Mouse (Mus musculus): ENCODE data around the gene F2r. TPM values are rescaled to one million over a fixed set of nuclear protein-coding genes. Genes with fewer than 3 reads are reported as not detected.

Gene F2r
- polyA plus RNA-seq, 1 experiment from 2014 or later = 93.4 TPM

- no peak overlapping the region for H3K4me3 ChIP-seq
- WGBS = 70% methylated on average over 3 of the region's 3 CpGs
These were observed 18.4 kb downstream of the F2r start for GRCm38 (mm10) chr13:95599833-95600359.

GRCm38 (mm10) chr13:95598232-95598920 lies 19.9 kb downstream of the F2r start:
- DNase-seq (ENCODE audit: low spot score) = no peak
- Histone ChIP-seq H3K4me3 (no peak overlapping the region), H3K4me1 (replicated peaks) (peaks cover 12% of the 10 kb centered on the region; the same call in 1 of the 2 replicates), H3K36me3 (peaks cover 26% of the 10 kb centered on the region), H3K27me3 (ENCODE audit: insufficient read depth, poor library complexity, severe bottlenecking) (no peaks in the 10 kb centered on the region), H3K27ac (no peak overlapping the region), H3K9me3 (no peaks in the 10 kb centered on the region)
- WGBS = 88% methylated on average over 18 of the region's 18 CpGs

More at GRCm38 (mm10) chr13:95599833-95600359, 18.4 kb downstream of the F2r start:
- H3K27me3 ChIP-seq (ENCODE audit: insufficient read depth, poor library complexity, severe bottlenecking) = no peaks in the 10 kb centered on the region
- peaks cover 12% of the 10 kb centered on the region; the same call in 1 of the 2 replicates for H3K4me1 ChIP-seq (replicated peaks)
- peaks cover 41% of the 10 kb centered on the region for H3K36me3 ChIP-seq
- no peak overlapping the region for H3K27ac ChIP-seq
- no peak for DNase-seq (ENCODE audit: low spot score)
- H3K9me3 ChIP-seq = no peaks in the 10 kb centered on the region

- Histone ChIP-seq H3K27ac (no peak overlapping the region), H3K9me3 (no peaks in the 10 kb centered on the region), H3K4me1 (replicated peaks) (peaks cover 12% of the 10 kb centered on the region; the same call in 1 of the 2 replicates), H3K4me3 (no peak overlapping the region), H3K36me3 (peaks cover 18% of the 10 kb centered on the region), H3K27me3 (ENCODE audit: insufficient read depth, poor library complexity, severe bottlenecking) (no peaks in the 10 kb centered on the region)
- DNase-seq (ENCODE audit: low spot score) = no peak
- WGBS = 88% methylated on average over 10 of the region's 10 CpGs
These were observed 20.7 kb downstream of the F2r start for GRCm38 (mm10) chr13:95597578-95597977.

GRCm38 (mm10) chr13:95596689-95597088 lies 21.6 kb downstream of the F2r start:
- peaks cover 12% of the 10 kb centered on the region; the same call in 1 of the 2 replicates for H3K4me1 ChIP-seq (replicated peaks)
- H3K9me3 ChIP-seq = no peaks in the 10 kb centered on the region
- no peak overlapping the region for H3K27ac ChIP-seq
- DNase-seq (ENCODE audit: low spot score) = no peak
- H3K36me3 ChIP-seq = peaks cover 11% of the 10 kb centered on the region
- no peaks in the 10 kb centered on the region for H3K27me3 ChIP-seq (ENCODE audit: insufficient read depth, poor library complexity, severe bottlenecking)
- H3K4me3 ChIP-seq = no peak overlapping the region
- 82% methylated on average over 7 of the region's 7 CpGs for WGBS

GRCm38 (mm10) chr13:95595921-95596320 lies 22.4 kb downstream of the F2r start:
- peaks cover 10% of the 10 kb centered on the region; the same call in 1 of the 2 replicates for H3K4me1 ChIP-seq (replicated peaks)
- 73% methylated on average over 5 of the region's 5 CpGs for WGBS
- H3K27me3 ChIP-seq (ENCODE audit: insufficient read depth, poor library complexity, severe bottlenecking) = no peaks in the 10 kb centered on the region
- no peak for DNase-seq (ENCODE audit: low spot score)
- H3K4me3 ChIP-seq = no peak overlapping the region
- H3K36me3 ChIP-seq = peaks cover 3% of the 10 kb centered on the region
- H3K27ac ChIP-seq = no peak overlapping the region
- no peaks in the 10 kb centered on the region for H3K9me3 ChIP-seq

- H3K27me3 ChIP-seq (ENCODE audit: insufficient read depth, poor library complexity, severe bottlenecking) = no peaks in the 10 kb centered on the region
- no peaks in the 10 kb centered on the region; the same call in 1 of the 2 replicates for H3K36me3 ChIP-seq
- no peak overlapping the region for H3K27ac ChIP-seq
- H3K4me1 ChIP-seq (replicated peaks) = peaks cover 8% of the 10 kb centered on the region; the same call in 1 of the 2 replicates
- 90% methylated on average over 7 of the region's 7 CpGs for WGBS
- no peaks in the 10 kb centered on the region for H3K9me3 ChIP-seq
- no peak overlapping the region for H3K4me3 ChIP-seq
- no peak for DNase-seq (ENCODE audit: low spot score)
These were observed 22.9 kb downstream of the F2r start for GRCm38 (mm10) chr13:95595411-95595810.

GRCm38 (mm10) chr13:95592860-95593259 lies 25.4 kb downstream of the F2r start:
- Histone ChIP-seq H3K27me3 (ENCODE audit: insufficient read depth, poor library complexity, severe bottlenecking) (no peaks in the 10 kb centered on the region), H3K27ac (no peak overlapping the region), H3K4me3 (no peak overlapping the region), H3K9me3 (no peaks in the 10 kb centered on the region), H3K4me1 (replicated peaks) (no peaks in the 10 kb centered on the region; the same call in 1 of the 2 replicates), H3K36me3 (no peaks in the 10 kb centered on the region)
- WGBS = 85% methylated on average over 10 of the region's 10 CpGs
- no peak for DNase-seq (ENCODE audit: low spot score)

- H3K27ac ChIP-seq = no peak overlapping the region
- no peak for DNase-seq (ENCODE audit: low spot score)
- H3K36me3 ChIP-seq = no peaks in the 10 kb centered on the region
- H3K9me3 ChIP-seq = no peaks in the 10 kb centered on the region
- H3K27me3 ChIP-seq (ENCODE audit: insufficient read depth, poor library complexity, severe bottlenecking) = no peaks in the 10 kb centered on the region
- WGBS = 87% methylated on average over 3 of the region's 3 CpGs
- H3K4me1 ChIP-seq (replicated peaks) = no peaks in the 10 kb centered on the region; the same call in 1 of the 2 replicates
- H3K4me3 ChIP-seq = no peak overlapping the region
These were observed 26.7 kb downstream of the F2r start for GRCm38 (mm10) chr13:95591606-95592005.

- Histone ChIP-seq H3K27me3 (ENCODE audit: insufficient read depth, poor library complexity, severe bottlenecking) (no peaks in the 10 kb centered on the region), H3K9me3 (no peaks in the 10 kb centered on the region), H3K36me3 (no peaks in the 10 kb centered on the region), H3K4me1 (replicated peaks) (peaks cover 8% of the 10 kb centered on the region; the same call in 1 of the 2 replicates), H3K4me3 (no peak overlapping the region), H3K27ac (no peak overlapping the region)
- 86% methylated on average over 4 of the region's 4 CpGs for WGBS
- DNase-seq (ENCODE audit: low spot score) = no peak
These were observed 30.7 kb downstream of the F2r start for GRCm38 (mm10) chr13:95587628-95588027.

- 92% methylated on average over 5 of the region's 5 CpGs for WGBS
- no peak for DNase-seq (ENCODE audit: low spot score)
- H3K36me3 ChIP-seq = no peaks in the 10 kb centered on the region
- no peak overlapping the region; the same call in 1 of the 2 replicates for H3K27ac ChIP-seq
- no peaks in the 10 kb centered on the region for H3K27me3 ChIP-seq (ENCODE audit: insufficient read depth, poor library complexity, severe bottlenecking)
- no peak overlapping the region for H3K4me3 ChIP-seq
- H3K9me3 ChIP-seq = no peaks in the 10 kb centered on the region
- H3K4me1 ChIP-seq (replicated peaks) = peaks cover 8% of the 10 kb centered on the region; the same call in 1 of the 2 replicates
These were observed 33.4 kb downstream of the F2r start for GRCm38 (mm10) chr13:95584898-95585297.

GRCm38 (mm10) chr13:95583237-95584189 lies 34.8 kb downstream of the F2r start:
- no peak overlapping the region for H3K27ac ChIP-seq
- no peaks in the 10 kb centered on the region for H3K9me3 ChIP-seq
- peaks cover 8% of the 10 kb centered on the region; the same call in 1 of the 2 replicates for H3K4me1 ChIP-seq (replicated peaks)
- 68% methylated on average over 19 of the region's 19 CpGs for WGBS
- H3K4me3 ChIP-seq = no peak overlapping the region
- DNase-seq (ENCODE audit: low spot score) = no peak
- H3K27me3 ChIP-seq (ENCODE audit: insufficient read depth, poor library complexity, severe bottlenecking) = no peaks in the 10 kb centered on the region
- H3K36me3 ChIP-seq = no peaks in the 10 kb centered on the region

- no peaks in the 10 kb centered on the region for H3K9me3 ChIP-seq
- 50% methylated on average over 1 of the region's 1 CpGs for WGBS
- DNase-seq (ENCODE audit: low spot score) = no peak
- H3K4me1 ChIP-seq (replicated peaks) = peaks cover 8% of the 10 kb centered on the region; the same call in 1 of the 2 replicates
- no peaks in the 10 kb centered on the region for H3K27me3 ChIP-seq (ENCODE audit: insufficient read depth, poor library complexity, severe bottlenecking)
- no peaks in the 10 kb centered on the region for H3K36me3 ChIP-seq
- H3K27ac ChIP-seq = no peak overlapping the region
- no peak overlapping the region for H3K4me3 ChIP-seq
These were observed 36.4 kb downstream of the F2r start for GRCm38 (mm10) chr13:95581850-95582249.

Data from hindbrain, embryonic 10.5 days (tissue).